Mouse (Mus musculus): Measurements from ENCODE around the gene Tnfrsf13b. TPM values are rescaled to one million over a fixed set of nuclear protein-coding genes. Genes with fewer than 3 reads are reported as not detected.

The Tnfrsf13b gene
- total and polyA plus RNA-seq, 2 experiments from 2014 or later: 1.4 to 1.6 TPM

DNA sequence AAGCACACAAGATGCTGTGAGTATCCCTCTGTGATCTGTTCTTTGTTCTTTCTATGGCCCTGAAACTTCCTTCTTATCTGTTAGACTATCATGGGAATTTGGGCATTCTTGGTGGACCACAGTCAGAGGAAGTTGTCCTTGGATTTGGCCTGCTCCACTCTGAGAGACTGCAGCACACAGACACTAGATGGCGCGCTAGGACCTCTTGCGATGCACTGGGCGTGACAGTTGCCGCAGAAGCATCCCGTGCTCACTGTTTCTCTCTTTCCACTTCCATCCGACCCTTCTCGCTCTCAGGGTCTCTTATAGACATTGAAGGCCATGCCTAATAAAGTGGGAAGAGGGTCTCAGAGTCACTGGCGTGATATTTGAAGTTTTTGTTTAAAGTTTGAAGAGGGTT is 66.8 kb downstream of the Tnfrsf13b start:
- Histone ChIP-seq H3K4me1 (ENCODE audit: insufficient read depth, low read length) (no peaks in the 10 kb centered on the region), H3K27ac (ENCODE audit: low read depth, low read length) (no peak overlapping the region), H3K9me3 (ENCODE audit: low read length) (no peaks in the 10 kb centered on the region), H3K27me3 (ENCODE audit: insufficient read depth, low read length) (no peaks in the 10 kb centered on the region), H3K9ac (replicated peaks; ENCODE audit: low read length, poor library complexity, severe bottlenecking) (no peak overlapping the region), H3K4me3 (ENCODE audit: low read depth, low read length) (no peak overlapping the region), H3K4me2 (ENCODE audit: low read depth, low read length, poor library complexity, severe bottlenecking) (no peak overlapping the region), H3K36me3 (ENCODE audit: insufficient read depth, low read length) (no peaks in the 10 kb centered on the region)
- peak; percentile 96 for TF ChIP-seq CTCF (IDR thresholded peaks at IDR 0.05)
- DNase-seq (ENCODE audit: low spot score) (peak; percentile 88), ATAC-seq (ENCODE audit: low FRiP score) (no peak)
- 8% methylated on average over 9 of the region's 9 CpGs for WGBS

DNA sequence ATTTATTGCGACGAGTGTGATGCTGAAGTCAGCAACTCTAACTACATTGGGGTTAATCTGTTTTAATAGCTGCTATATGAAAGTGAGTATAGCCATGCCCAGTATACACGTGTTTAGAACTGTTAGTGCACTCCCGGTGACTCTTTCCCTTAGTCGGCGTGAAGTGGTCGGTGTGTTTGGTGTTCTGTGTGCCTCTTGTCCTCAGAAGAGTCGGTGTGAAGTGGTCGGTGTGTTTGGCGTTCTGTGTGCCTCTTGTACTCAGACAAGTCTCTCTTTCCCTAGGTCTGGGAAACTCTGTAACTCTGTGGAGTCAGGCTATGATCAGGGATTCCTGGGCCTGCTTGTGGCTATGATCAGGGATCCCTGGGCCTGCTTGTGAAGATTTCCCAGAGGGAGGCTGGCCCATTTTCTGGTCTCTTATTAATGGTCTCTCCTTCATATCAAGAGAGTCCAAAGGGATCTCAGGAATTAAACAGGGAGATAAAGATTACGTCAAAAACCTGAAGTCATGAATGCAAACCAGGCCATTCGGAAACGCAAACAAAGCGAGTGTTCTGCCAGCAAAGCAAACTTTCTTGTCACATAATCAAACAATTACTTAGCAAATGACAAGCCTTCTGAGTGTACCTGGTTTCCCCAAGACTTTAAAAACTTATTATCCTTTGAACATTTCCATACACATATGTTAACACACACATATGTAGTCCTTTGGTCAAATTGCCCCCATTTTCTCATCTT is 70.2 kb downstream of the Tnfrsf13b start:
- H3K36me3 ChIP-seq (ENCODE audit: insufficient read depth, low read length): no peaks in the 10 kb centered on the region
- H3K27ac ChIP-seq (ENCODE audit: low read depth, low read length): no peak overlapping the region
- no peak for ATAC-seq (ENCODE audit: low FRiP score)
- H3K9me3 ChIP-seq (ENCODE audit: low read length): no peaks in the 10 kb centered on the region
- 84% methylated on average over 14 of the region's 14 CpGs for WGBS
- H3K4me3 ChIP-seq (ENCODE audit: low read depth, low read length): no peak overlapping the region
- TF ChIP-seq CTCF (IDR thresholded peaks at IDR 0.05): no peak
- H3K4me1 ChIP-seq (ENCODE audit: insufficient read depth, low read length): no peaks in the 10 kb centered on the region
- no peak for DNase-seq (ENCODE audit: low spot score)
- H3K27me3 ChIP-seq (ENCODE audit: insufficient read depth, low read length): no peaks in the 10 kb centered on the region
- H3K4me2 ChIP-seq (ENCODE audit: low read depth, low read length, poor library complexity, severe bottlenecking): no peak overlapping the region
- H3K9ac ChIP-seq (replicated peaks; ENCODE audit: low read length, poor library complexity, severe bottlenecking): no peak overlapping the region

- H3K9me3 ChIP-seq (ENCODE audit: low read length): no peaks in the 10 kb centered on the region
- no peak overlapping the region for H3K9ac ChIP-seq (replicated peaks; ENCODE audit: low read length, poor library complexity, severe bottlenecking)
- no peaks in the 10 kb centered on the region for H3K4me1 ChIP-seq (ENCODE audit: insufficient read depth, low read length)
- H3K27ac ChIP-seq (ENCODE audit: low read depth, low read length): no peak overlapping the region
- TF ChIP-seq CTCF (IDR thresholded peaks at IDR 0.05): no peak
- H3K4me2 ChIP-seq (ENCODE audit: low read depth, low read length, poor library complexity, severe bottlenecking): no peak overlapping the region
- ATAC-seq (ENCODE audit: low FRiP score): no peak
- DNase-seq (ENCODE audit: low spot score): no peak
- no peaks in the 10 kb centered on the region for H3K36me3 ChIP-seq (ENCODE audit: insufficient read depth, low read length)
- H3K27me3 ChIP-seq (ENCODE audit: insufficient read depth, low read length): no peaks in the 10 kb centered on the region
- no peak overlapping the region for H3K4me3 ChIP-seq (ENCODE audit: low read depth, low read length)
These were observed 71.4 kb downstream of the Tnfrsf13b start for GRCm38 (mm10) chr11:61197935-61198334.

Other genes with a start within 250 kb of the Tnfrsf13b start
- gene Tmem11, start 247.5 kb upstream of the Tnfrsf13b start, total RNA-seq (2014; rRNA removed): 47.1 and 53.4 TPM in 2 replicates
- 52.0 and 55.5 TPM in 2 replicates for gene Tmem11, start 247.5 kb upstream of the Tnfrsf13b start, polyA plus RNA-seq (2015; fragmentation: Nextera tagmentation; extraction: Ambion mirVana)
- gene Natd1, start 212.0 kb upstream of the Tnfrsf13b start, total RNA-seq (2014; rRNA removed): 28.7 and 33.5 TPM in 2 replicates
- gene Natd1, start 212.0 kb upstream of the Tnfrsf13b start, polyA plus RNA-seq (2015; fragmentation: Nextera tagmentation; extraction: Ambion mirVana): 14.5 and 15.9 TPM in 2 replicates
- gene Map2k3, start 194.7 kb upstream of the Tnfrsf13b start, total RNA-seq (2014; rRNA removed): 10.1 and 23.1 TPM in 2 replicates
- 22.9 and 23.4 TPM in 2 replicates for gene Map2k3, start 194.7 kb upstream of the Tnfrsf13b start, polyA plus RNA-seq (2015; fragmentation: Nextera tagmentation; extraction: Ambion mirVana)
- 20.5 and 23.6 TPM in 2 replicates for gene Kcnj12, start 104.2 kb upstream of the Tnfrsf13b start, total RNA-seq (2014; rRNA removed)
- 3.1 and 3.2 TPM in 2 replicates for gene Kcnj12, start 104.2 kb upstream of the Tnfrsf13b start, polyA plus RNA-seq (2015; fragmentation: Nextera tagmentation; extraction: Ambion mirVana)
- 637 and 644 TPM in 2 replicates for gene Usp22, start 48.3 kb downstream of the Tnfrsf13b start, total RNA-seq (2014; rRNA removed)
- 340 and 355 TPM in 2 replicates for gene Usp22, start 48.3 kb downstream of the Tnfrsf13b start, polyA plus RNA-seq (2015; fragmentation: Nextera tagmentation; extraction: Ambion mirVana)
- 0.11 and 1.3 TPM in 2 replicates for gene Aldh3a1, start 80.8 kb downstream of the Tnfrsf13b start, total RNA-seq (2014; rRNA removed)
- gene Aldh3a1, start 80.8 kb downstream of the Tnfrsf13b start, polyA plus RNA-seq (2015; fragmentation: Nextera tagmentation; extraction: Ambion mirVana): 0.83 and 0.91 TPM in 2 replicates
- 38.4 and 49.3 TPM in 2 replicates for gene Aldh3a2, start 140.7 kb downstream of the Tnfrsf13b start, total RNA-seq (2014; rRNA removed)
- gene Aldh3a2, start 140.7 kb downstream of the Tnfrsf13b start, polyA plus RNA-seq (2015; fragmentation: Nextera tagmentation; extraction: Ambion mirVana): 33.6 and 33.9 TPM in 2 replicates
- gene Slc47a2, start 216.1 kb downstream of the Tnfrsf13b start, total RNA-seq (2014; rRNA removed): 0.47 and 0.60 TPM in 2 replicates
- 0.16 and 0.25 TPM in 2 replicates for gene Slc47a2, start 216.1 kb downstream of the Tnfrsf13b start, polyA plus RNA-seq (2015; fragmentation: Nextera tagmentation; extraction: Ambion mirVana)